8 mouse cellular contexts compared by ENCODE assay signal in genomic region chr7:143822375-143823265, GRCm38 (mm10). TPM values are rescaled to one million over a fixed set of nuclear protein-coding genes. Genes with fewer than 3 reads are reported as not detected.
DNase-seq lines count a peak whose midpoint lies in the region; ATAC-seq lines count a peak whose summit lies in the region.

Gene Nadsyn1 (minus strand): TSS chr7:143822849.
Gene Dhcr7 (plus strand): TSS chr7:143823145.

- peaks cover 16% of the 10 kb centered on the region for H3K4me1 ChIP-seq in hindbrain, embryonic 12.5 days

- H3K9me3 ChIP-seq in hindbrain, embryonic 12.5 days (replicated peaks) = no peaks in the 10 kb centered on the region

- ATAC-seq in hindbrain, embryonic 12.5 days (ENCODE audit: low FRiP score) = peak; percentile 98

- under 1% methylated on average over 40 of the region's 40 CpGs for WGBS in hindbrain, embryonic 12.5 days

- peaks cover 9% of the 10 kb centered on the region for H3K36me3 ChIP-seq in hindbrain, embryonic 12.5 days

- H3K4me3 ChIP-seq in hindbrain, embryonic 12.5 days = peak within 1 kb of the TSS; percentile 48

- peak within 1 kb of the TSS; percentile 65 for H3K9ac ChIP-seq in hindbrain, embryonic 12.5 days

- no peaks in the 10 kb centered on the region for H3K27me3 ChIP-seq in hindbrain, embryonic 12.5 days

- H3K4me2 ChIP-seq in hindbrain, embryonic 12.5 days (replicated peaks) = peak within 1 kb of the TSS; percentile 61

- H3K27ac ChIP-seq in hindbrain, embryonic 12.5 days = peak within 1 kb of the TSS; percentile 49

- peak; percentile 98 for DNase-seq in Muller cell, postnatal 12 days (ENCODE audit: inconsistent ontology term)
- DNase-seq in cerebellum, adult 9-11 months = peak; percentile 99
- DNase-seq in frontal cortex, postnatal 10 days (ENCODE audit: low spot score in 2 of 2) = peak; percentile 97 to 99
- peak; percentile 97 to 99 for DNase-seq in layer of hippocampus, postnatal 14 days (ENCODE audit: low spot score in 2 of 2)
- peak; percentile 100 for DNase-seq in lung, postnatal 14 days
- DNase-seq in retina, adult 2 months (ENCODE audit: low read depth, low spot score) = peak; percentile 95
- peak; percentile 99 for DNase-seq in thymus, postnatal 36 days

RNA-seq across cellular contexts. Expression of gene Nadsyn1, which starts in this region (rescaled TPM):
- 9.0 and 9.1 TPM in 2 replicates for polyA plus RNA-seq in hindbrain, embryonic 12.5 days (2016; fragmentation: Nextera tagmentation; extraction: Ambion mirVana)
- total RNA-seq in layer of hippocampus, postnatal 14 days (2021) = 1 to 10 TPM; 5.7 to 6.3 TPM

RNA-seq across cellular contexts. Expression of gene Dhcr7, which starts in this region (rescaled TPM):
- polyA plus RNA-seq in hindbrain, embryonic 12.5 days (2016; fragmentation: Nextera tagmentation; extraction: Ambion mirVana) = 64.3 and 64.4 TPM in 2 replicates
- 10 to 100 TPM; 66.2 to 69.8 TPM for total RNA-seq in layer of hippocampus, postnatal 14 days (2021)

Comparison
In these comparisons a context has a peak if more than half of its experiments do, and no peak if none do; other contexts are left out.
1. Peak in every context shown above with its lines: DNase-seq, ATAC-seq, H3K4me3 ChIP-seq and H3K27ac ChIP-seq.